Mouse (Mus musculus) MEL (cell line): Measurements from ENCODE around the gene Gtpbp8. TPM values are rescaled to one million over a fixed set of nuclear protein-coding genes. Genes with fewer than 3 reads are reported as not detected.

ENCODE experiments used
- DNase-seq: peaks from one replicate; pipeline ENCODE4 v3.0.0; 2011; ENCODE audit warnings: low read depth, low spot score
- H3K27ac ChIP-seq: 2 replicates; pipeline ENCODE4 v1.5.1; 2012; ENCODE audit warnings: low read depth, mild to moderate bottlenecking, control low read depth, low read length, moderate library complexity; ENCODE audit not compliant: control insufficient read depth
- H3K27me3 ChIP-seq, 2 experiments: fragments of 150-350 bp in 1 of 2; sonication (generic) in 1 of 2; 2 replicates each; pipeline ENCODE4 v1.6.1; 2012; ENCODE audit warnings: low read length in 2 of 2, mild to moderate bottlenecking in 2 of 2, improper control_type of control experiment in 1 of 2, moderate library complexity in 1 of 2; ENCODE audit not compliant: insufficient read depth in 2 of 2, control insufficient read depth in 1 of 2
- H3K36me3 ChIP-seq, 2 experiments: 2 replicates each; pipeline ENCODE4 v1.6.1; 2012 to 2014; ENCODE audit warnings: low read length in 2 of 2, improper control_type of control experiment in 1 of 2, inconsistent platforms in 1 of 2, mild to moderate bottlenecking in 1 of 2; ENCODE audit not compliant: insufficient read depth in 2 of 2, control insufficient read depth in 1 of 2
- H3K4me1 ChIP-seq, 2 experiments: fragments of 150-350 bp in 1 of 2; sonication (generic) in 1 of 2; 2 replicates each; pipeline ENCODE4 v1.6.1; 2012; ENCODE audit warnings: low read length in 2 of 2, improper control_type of control experiment in 1 of 2, mild to moderate bottlenecking in 1 of 2; ENCODE audit not compliant: insufficient read depth in 2 of 2, control insufficient read depth in 1 of 2
- H3K4me3 ChIP-seq, 2 experiments: fragments of 150-350 bp in 1 of 2; sonication (generic) in 1 of 2; 2 replicates each; pipeline ENCODE4 v1.5.1; 2012; ENCODE audit warnings: low read depth in 2 of 2, low read length in 2 of 2, mild to moderate bottlenecking in 2 of 2, moderate library complexity in 2 of 2, control low read depth in 1 of 2, improper control_type of control experiment in 1 of 2; ENCODE audit not compliant: control insufficient read depth in 1 of 2, insufficient read depth in 1 of 2
- H3K79me2 ChIP-seq: 2 replicates; pipeline ENCODE4 v1.6.1; 2012; ENCODE audit warnings: mild to moderate bottlenecking, low read length, moderate library complexity; ENCODE audit not compliant: control insufficient read depth, poor library complexity, insufficient read depth
- H3K9ac ChIP-seq: 2 replicates; pipeline ENCODE4 v1.6.1; 2012; ENCODE audit warnings: low read depth, mild to moderate bottlenecking, control low read depth, low read length, moderate library complexity; ENCODE audit not compliant: control insufficient read depth, poor library complexity, severe bottlenecking
- H3K9me3 ChIP-seq: fragments of 150-350 bp; sonication (generic); replicated peaks from 2 replicates; pipeline ENCODE4 v1.6.1; 2012; ENCODE audit warnings: mild to moderate bottlenecking, low read length, improper control_type of control experiment, moderate library complexity; ENCODE audit not compliant: insufficient read depth
- CHD1 ChIP-seq: IDR thresholded peaks from 2 replicates; pipeline ENCODE4 v1.6.1; 2012; ENCODE audit warnings: low read depth, mild to moderate bottlenecking, inconsistent platforms, low read length, improper control_type of control experiment
- CHD2 ChIP-seq: IDR thresholded peaks from 2 replicates; pipeline ENCODE4 v1.6.1; 2011; ENCODE audit warnings: low read length, improper control_type of control experiment
- CTCF ChIP-seq, 3 experiments: IDR thresholded peaks in 2 of 3; conservative IDR thresholded peaks in 1 of 3; 2 replicates each; pipeline ENCODE4 v1.5.1; 2011 to 2012; ENCODE audit warnings: low read length in 3 of 3, low read depth in 2 of 3, mild to moderate bottlenecking in 2 of 3, improper control_type of control experiment in 1 of 3, inconsistent platforms in 1 of 3, mixed read lengths in 1 of 3, moderate library complexity in 1 of 3; ENCODE audit not compliant: control insufficient read depth in 1 of 3, insufficient read depth in 1 of 3, poor library complexity in 1 of 3, severe bottlenecking in 1 of 3
- EP300 ChIP-seq, 2 experiments: IDR thresholded peaks; 2 replicates each; pipeline ENCODE4 v1.6.1; 2011; ENCODE audit warnings: improper control_type of control experiment in 2 of 2, low read length in 2 of 2, low read depth in 1 of 2, mild to moderate bottlenecking in 1 of 2
- ETS1 ChIP-seq: IDR thresholded peaks from 2 replicates; pipeline ENCODE4 v1.6.1; 2012; ENCODE audit warnings: low read depth, mild to moderate bottlenecking, inconsistent platforms, low read length, improper control_type of control experiment, moderate library complexity
- GABPA ChIP-seq: IDR thresholded peaks from 2 replicates; pipeline ENCODE4 v1.6.1; 2012; ENCODE audit warnings: low read depth, mild to moderate bottlenecking, inconsistent platforms, low read length, improper control_type of control experiment, moderate library complexity
- GATA1 ChIP-seq: IDR thresholded peaks from 2 replicates; pipeline ENCODE4 v1.6.1; 2011; ENCODE audit warnings: low read depth, low read length, improper control_type of control experiment
- JUND ChIP-seq: IDR thresholded peaks from 2 replicates; pipeline ENCODE4 v1.6.1; 2011; ENCODE audit warnings: low read depth, mild to moderate bottlenecking, improper control_type of control experiment, low read length
- MXI1 ChIP-seq: IDR thresholded peaks from 2 replicates; pipeline ENCODE4 v1.6.1; 2011; ENCODE audit warnings: mild to moderate bottlenecking, low read depth, low read length, improper control_type of control experiment
- MYC ChIP-seq: IDR thresholded peaks from 2 replicates; pipeline ENCODE4 v1.6.1; 2011; ENCODE audit warnings: low read depth, mild to moderate bottlenecking, low read length, improper control_type of control experiment, moderate library complexity
- NELFE ChIP-seq: IDR thresholded peaks from 2 replicates; pipeline ENCODE4 v1.6.1; 2011; ENCODE audit warnings: low read depth, low read length, improper control_type of control experiment
- NRF1 ChIP-seq: IDR thresholded peaks from 2 replicates; pipeline ENCODE4 v1.6.1; 2014; ENCODE audit warnings: low read depth, mild to moderate bottlenecking, inconsistent platforms, low read length, improper control_type of control experiment, moderate library complexity; ENCODE audit not compliant: poor library complexity, insufficient read depth, severe bottlenecking
- POLR2A ChIP-seq, 2 experiments: IDR thresholded peaks; 2 replicates each; pipeline ENCODE4 v1.6.1; 2011 to 2012; ENCODE audit warnings: low read length in 2 of 2, mild to moderate bottlenecking in 2 of 2, control low read depth in 1 of 2, improper control_type of control experiment in 1 of 2, low read depth in 1 of 2, moderate library complexity in 1 of 2; ENCODE audit not compliant: control insufficient read depth in 1 of 2, insufficient read depth in 1 of 2, poor library complexity in 1 of 2
- POLR2AphosphoS2 ChIP-seq: IDR thresholded peaks from 2 replicates; pipeline ENCODE4 v1.6.1; 2011; ENCODE audit warnings: low read length, improper control_type of control experiment
- POLR2AphosphoS5 ChIP-seq: IDR thresholded peaks from 2 replicates; pipeline ENCODE4 v1.6.1; 2012; ENCODE audit warnings: low read depth, borderline replicate concordance, mild to moderate bottlenecking, inconsistent platforms, low read length, moderate library complexity, mixed read lengths
- RAD21 ChIP-seq: IDR thresholded peaks from 2 replicates; pipeline ENCODE4 v1.6.1; 2011; ENCODE audit warnings: mild to moderate bottlenecking, low read depth, low read length, improper control_type of control experiment
- SIN3A ChIP-seq: IDR thresholded peaks from 2 replicates; pipeline ENCODE4 v1.6.1; 2012; ENCODE audit warnings: low read length, improper control_type of control experiment, inconsistent platforms
- SMC3 ChIP-seq: IDR thresholded peaks from 2 replicates; pipeline ENCODE4 v1.6.1; 2011; ENCODE audit warnings: low read depth, low read length, improper control_type of control experiment
- TAL1 ChIP-seq: IDR thresholded peaks from 2 replicates; pipeline ENCODE4 v1.6.1; 2012; ENCODE audit warnings: mild to moderate bottlenecking, inconsistent platforms, low read length, moderate library complexity, mixed read lengths
- TBP ChIP-seq: IDR thresholded peaks from 2 replicates; pipeline ENCODE4 v1.8.0; 2011; ENCODE audit warnings: low read depth, low read length, improper control_type of control experiment
- USF2 ChIP-seq, 2 experiments: IDR thresholded peaks; 2 replicates each; pipeline ENCODE4 v1.6.1; 2011 to 2012; ENCODE audit warnings: improper control_type of control experiment in 2 of 2, low read length in 2 of 2, borderline replicate concordance in 1 of 2, inconsistent platforms in 1 of 2, low read depth in 1 of 2, mild to moderate bottlenecking in 1 of 2; ENCODE audit not compliant: insufficient read depth in 1 of 2
- ZC3H11A ChIP-seq: IDR thresholded peaks from 2 replicates; pipeline ENCODE4 v1.6.1; 2012; ENCODE audit warnings: low read depth, mild to moderate bottlenecking, inconsistent platforms, low read length, improper control_type of control experiment
- ZKSCAN1 ChIP-seq: IDR thresholded peaks from 2 replicates; pipeline ENCODE4 v1.6.1; 2012; ENCODE audit warnings: low read depth, mild to moderate bottlenecking, inconsistent platforms, low read length, improper control_type of control experiment, moderate library complexity
- ZMIZ1 ChIP-seq: IDR thresholded peaks from 2 replicates; pipeline ENCODE4 v1.6.1; 2012; ENCODE audit warnings: low read depth, mild to moderate bottlenecking, inconsistent platforms, low read length, improper control_type of control experiment, moderate library complexity
- ZNF384 ChIP-seq: IDR thresholded peaks from 2 replicates; pipeline ENCODE4 v1.6.1; 2012; ENCODE audit warnings: low read depth, mild to moderate bottlenecking, inconsistent platforms, low read length, improper control_type of control experiment
- polyA plus RNA-seq, 2 experiments: library from polyadenylated mRNA; stranded (reverse) in 1 of 2; unstranded in 1 of 2; fragments of >175 nt in 1 of 2; fragments of >200 nt in 1 of 2; gene quantifications; 2 replicates each; pipeline versions ENCODE4 v1.2.1 to v1.2.4; 2012; ENCODE audit warnings: low replicate concordance in 2 of 2, low read depth in 1 of 2; ENCODE audit not compliant: insufficient read length in 2 of 2, insufficient read depth in 1 of 2, missing spikeins in 1 of 2
- total RNA-seq: library from RNA; depleted of rRNA; stranded (reverse); fragments of 300-350 nt; gene quantifications from 2 replicates; pipeline ENCODE4 v1.2.3, GENCODE M21; 2012

Gtpbp8 gene
- total and polyA plus RNA-seq, 3 experiments: 10.7 to 14.4 TPM; not detected in 1

GRCm38 (mm10) chr16:44724083-44724787 is 21.9 kb downstream of the Gtpbp8 start, which contains the start of gene Nepro (continued):
- TF ChIP-seq TBP (peak; percentile 67; the same call in 1 of the 2 replicates), USF2 (IDR thresholded peaks at IDR 0.05; ENCODE audit: borderline replicate concordance in 1 of 2, insufficient read depth in 1 of 2, low read depth in 1 of 2, low read length in 2 of 2) (no peak), SIN3A (no peak; the same call in none of the 2 replicates), RAD21 (no peak), NRF1 (no peak), GATA1 (no peak), TAL1 (no peak), POLR2AphosphoS2 (peak; percentile 90), CTCF (IDR thresholded peaks at IDR 0.05 in 2 of 3, conservative IDR thresholded peaks at IDR 0.05 in 1 of 3; ENCODE audit: control insufficient read depth in 1 of 3, insufficient read depth in 1 of 3, low read depth in 2 of 3, low read length in 3 of 3, poor library complexity in 1 of 3, severe bottlenecking in 1 of 3) (0 out of 6 replicates have a peak, but pooled peaks of 1 of the 3 experiments have one; percentile 0), GABPA (no peak), MXI1 (peak; percentile 92), JUND (no peak), NELFE (peak; percentile 89)

- H3K79me2 ChIP-seq: peaks cover 18% of the 10 kb centered on the region
- no peaks in the 10 kb centered on the region for H3K9me3 ChIP-seq
- peaks cover 0 to 32% of the 10 kb centered on the region in 2 experiments; a peak in 2 of 4 replicates for H3K36me3 ChIP-seq
- TF ChIP-seq GATA1 (peak; percentile 49; the same call in 1 of the 2 replicates), CTCF (IDR thresholded peaks at IDR 0.05 in 2 of 3, conservative IDR thresholded peaks at IDR 0.05 in 1 of 3; ENCODE audit: control insufficient read depth in 1 of 3, insufficient read depth in 1 of 3, low read depth in 2 of 3, low read length in 3 of 3, poor library complexity in 1 of 3, severe bottlenecking in 1 of 3) (no peak), EP300 (IDR thresholded peaks at IDR 0.05; ENCODE audit: low read depth in 1 of 2, low read length in 2 of 2) (0 out of 4 replicates have a peak, but pooled peaks of 1 of the 2 experiments have one; percentile 6)
- no peak overlapping the region for H3K9ac ChIP-seq
- no peak for DNase-seq
- no peak overlapping the region for H3K27ac ChIP-seq
- no peak overlapping the region for H3K4me3 ChIP-seq
- H3K4me1 ChIP-seq: peaks cover 2 to 10% of the 10 kb centered on the region in 2 experiments; a peak in 2 of 4 replicates
- no peaks in the 10 kb centered on the region for H3K27me3 ChIP-seq
Measured at GRCm38 (mm10) chr16:44722666-44723065, 23.5 kb downstream of the Gtpbp8 start.

- Histone ChIP-seq H3K79me2 (peaks cover 13% of the 10 kb centered on the region), H3K36me3 (peaks cover 0 to 15% of the 10 kb centered on the region in 2 experiments; a peak in 2 of 4 replicates), H3K4me3 (no peak overlapping the region), H3K9ac (no peak overlapping the region), H3K27ac (no peak overlapping the region), H3K9me3 (no peaks in the 10 kb centered on the region), H3K4me1 (peaks cover 0 to 7% of the 10 kb centered on the region in 2 experiments; a peak in 2 of 4 replicates), H3K27me3 (no peaks in the 10 kb centered on the region)
- TF ChIP-seq ZMIZ1 (no peak), CHD1 (no peak), ZC3H11A (peak; percentile 21; the same call in 1 of the 2 replicates), GABPA (no peak), ZNF384 (no peak), CTCF (IDR thresholded peaks at IDR 0.05 in 2 of 3, conservative IDR thresholded peaks at IDR 0.05 in 1 of 3; ENCODE audit: control insufficient read depth in 1 of 3, insufficient read depth in 1 of 3, low read depth in 2 of 3, low read length in 3 of 3, poor library complexity in 1 of 3, severe bottlenecking in 1 of 3) (peak in 2 of 3 experiments; percentile 62 to 86; a peak in 4 of 6 replicates), EP300 (IDR thresholded peaks at IDR 0.05; ENCODE audit: low read depth in 1 of 2, low read length in 2 of 2) (no peak), NRF1 (no peak), SMC3 (peak; percentile 57), RAD21 (peak; percentile 51), POLR2AphosphoS5 (no peak), TAL1 (no peak), GATA1 (no peak), CHD2 (no peak), POLR2A (IDR thresholded peaks at IDR 0.05; ENCODE audit: control insufficient read depth in 1 of 2, insufficient read depth in 1 of 2, low read depth in 1 of 2, low read length in 2 of 2, poor library complexity in 1 of 2) (no peak), NELFE (no peak), MYC (no peak), ETS1 (no peak), MXI1 (no peak), ZKSCAN1 (no peak)
- peak; percentile 67 for DNase-seq
Measured at GRCm38 (mm10) chr16:44720518-44720917, 25.6 kb downstream of the Gtpbp8 start.
